Mouse (Mus musculus) liver, embryonic 15.5 days (tissue): ENCODE data around the gene Blmh. TPM values are rescaled to one million over a fixed set of nuclear protein-coding genes. Genes with fewer than 3 reads are reported as not detected.

ENCODE experiments used
- ATAC-seq: fragments of 200-750 bp; cut with Nextera tagmentation; 2 replicates; pipeline ENCODE4 v1.8.0; 2017; ENCODE audit warnings: moderate number of reproducible peaks, mild to moderate bottlenecking, moderate library complexity; ENCODE audit not compliant: insufficient read depth
- H3K27ac ChIP-seq: fragments of 300-500 bp; sonication (generic); replicated peaks from 2 replicates; pipeline ENCODE4 v1.5.1; 2015; ENCODE audit warnings: mild to moderate bottlenecking, inconsistent platforms
- H3K27me3 ChIP-seq: fragments of 300-500 bp; sonication (generic); 2 replicates; pipeline ENCODE4 v1.6.1; 2015; ENCODE audit warnings: mild to moderate bottlenecking, inconsistent platforms
- H3K36me3 ChIP-seq: fragments of 300-500 bp; sonication (generic); replicated peaks from 2 replicates; pipeline ENCODE4 v1.6.1; 2015; ENCODE audit warnings: moderate library complexity, mild to moderate bottlenecking, inconsistent platforms
- H3K4me1 ChIP-seq: fragments of 300-500 bp; sonication (generic); replicated peaks from 2 replicates; pipeline ENCODE4 v1.6.1; 2015; ENCODE audit warnings: inconsistent platforms
- H3K4me2 ChIP-seq: fragments of 300-500 bp; sonication (generic); 2 replicates; pipeline ENCODE4 v1.6.1; 2015; ENCODE audit warnings: moderate library complexity, mild to moderate bottlenecking, inconsistent platforms
- H3K4me3 ChIP-seq: fragments of 300-500 bp; sonication (generic); replicated peaks from 2 replicates; pipeline ENCODE4 v1.5.1; 2015; ENCODE audit warnings: mild to moderate bottlenecking, inconsistent platforms
- H3K9ac ChIP-seq: fragments of 300-500 bp; sonication (generic); 2 replicates; pipeline ENCODE4 v1.6.1; 2015; ENCODE audit warnings: moderate library complexity, mild to moderate bottlenecking, inconsistent platforms
- H3K9me3 ChIP-seq: fragments of 300-500 bp; sonication (generic); replicated peaks from 2 replicates; pipeline ENCODE4 v1.6.1; 2016; ENCODE audit warnings: inconsistent platforms
- WGBS: fragments of 180-500 bp; shearing (Covaris S2); methylation state at CpG from one replicate; pipeline ENCODE4 v1.1.7; 2015; ENCODE audit warnings: mixed read lengths; ENCODE audit not compliant: insufficient replicate concordance; 5-methylcytosine and 5-hydroxymethylcytosine counted together
- polyA plus RNA-seq: library from polyadenylated mRNA; unstranded; fragments of >200 nt; fragmentation: Nextera tagmentation; extraction: Ambion mirVana; gene quantifications from 2 replicates; pipeline ENCODE4 v1.2.1, GENCODE M21; 2015

Gene Blmh
- polyA plus RNA-seq, 1 experiment from 2014 or later, result 40.5 TPM

- Histone ChIP-seq H3K27me3 (no peaks in the 10 kb centered on the region), H3K4me2 (no peak overlapping the region), H3K9me3 (no peaks in the 10 kb centered on the region), H3K9ac (no peak overlapping the region), H3K4me3 (no peak overlapping the region), H3K4me1 (peaks cover 24% of the 10 kb centered on the region), H3K27ac (no peak overlapping the region), H3K36me3 (no peaks in the 10 kb centered on the region)
- no peak for ATAC-seq
- 41% methylated on average over 3 of the region's 3 CpGs for WGBS
These were observed 26.7 kb upstream of the Blmh start for GRCm38 (mm10) chr11:76897871-76898270.

- ATAC-seq, result no peak
- peaks cover 18% of the 10 kb centered on the region for H3K4me1 ChIP-seq
- no peak overlapping the region for H3K4me3 ChIP-seq
- no peaks in the 10 kb centered on the region for H3K27me3 ChIP-seq
- no peaks in the 10 kb centered on the region for H3K36me3 ChIP-seq
- no peak overlapping the region for H3K27ac ChIP-seq
- no peaks in the 10 kb centered on the region for H3K9me3 ChIP-seq
- 42% methylated on average over 3 of the region's 3 CpGs for WGBS
- no peak overlapping the region for H3K4me2 ChIP-seq
- H3K9ac ChIP-seq, result no peak overlapping the region
These were observed 25.9 kb upstream of the Blmh start for GRCm38 (mm10) chr11:76898751-76899150.

- Histone ChIP-seq H3K9me3 (no peaks in the 10 kb centered on the region), H3K9ac (no peak overlapping the region), H3K4me2 (no peak overlapping the region), H3K27ac (no peak overlapping the region), H3K4me1 (peaks cover 16% of the 10 kb centered on the region), H3K36me3 (no peaks in the 10 kb centered on the region), H3K4me3 (no peak overlapping the region), H3K27me3 (no peaks in the 10 kb centered on the region)
- ATAC-seq, result no peak
- WGBS, result 33% methylated on average over 5 of the region's 5 CpGs
These were observed 24.6 kb upstream of the Blmh start for GRCm38 (mm10) chr11:76899758-76900738.

- Histone ChIP-seq H3K4me3 (no peak within 1 kb of the TSS), H3K4me1 (peaks cover 16% of the 10 kb centered on the region), H3K9me3 (no peaks in the 10 kb centered on the region), H3K4me2 (no peak within 1 kb of the TSS), H3K27ac (no peak within 1 kb of the TSS), H3K36me3 (no peaks in the 10 kb centered on the region), H3K27me3 (no peaks in the 10 kb centered on the region), H3K9ac (no peak within 1 kb of the TSS)
- 54% methylated on average over 7 of the region's 7 CpGs for WGBS
- ATAC-seq, result no peak
These were observed 22.8 kb upstream of the Blmh start, which contains the start of gene Tmigd1 for GRCm38 (mm10) chr11:76901579-76902361. TSS of gene Tmigd1 (plus strand) at chr11:76902159.

GRCm38 (mm10) chr11:76904340-76904739, 20.3 kb upstream of the Blmh start:
- no peak overlapping the region for H3K4me2 ChIP-seq
- H3K4me3 ChIP-seq, result no peak overlapping the region
- 69% methylated on average over 2 of the region's 2 CpGs for WGBS
- no peaks in the 10 kb centered on the region for H3K36me3 ChIP-seq
- ATAC-seq, result no peak
- no peak overlapping the region for H3K9ac ChIP-seq
- no peak overlapping the region for H3K27ac ChIP-seq
- H3K9me3 ChIP-seq, result no peaks in the 10 kb centered on the region
- H3K27me3 ChIP-seq, result no peaks in the 10 kb centered on the region
- peaks cover 6% of the 10 kb centered on the region for H3K4me1 ChIP-seq

GRCm38 (mm10) chr11:76908651-76909050, 16.0 kb upstream of the Blmh start:
- ATAC-seq, result no peak
- Histone ChIP-seq H3K36me3 (no peaks in the 10 kb centered on the region), H3K27ac (no peak overlapping the region), H3K9ac (no peak overlapping the region), H3K4me1 (0 out of 2 replicates have a peak, but pooled peaks cover 5% of the 10 kb centered on the region), H3K27me3 (no peaks in the 10 kb centered on the region), H3K9me3 (no peaks in the 10 kb centered on the region), H3K4me2 (no peak overlapping the region), H3K4me3 (no peak overlapping the region)
- 71% methylated on average over 7 of the region's 7 CpGs for WGBS

- 0 out of 2 replicates have a peak, but pooled peaks cover 5% of the 10 kb centered on the region for H3K4me1 ChIP-seq
- no peaks in the 10 kb centered on the region for H3K27me3 ChIP-seq
- H3K9me3 ChIP-seq, result no peaks in the 10 kb centered on the region
- H3K36me3 ChIP-seq, result no peaks in the 10 kb centered on the region
- no peak overlapping the region for H3K9ac ChIP-seq
- H3K27ac ChIP-seq, result no peak overlapping the region
- H3K4me3 ChIP-seq, result no peak overlapping the region
- WGBS, result 40% methylated on average over 3 of the region's 3 CpGs
- no peak overlapping the region for H3K4me2 ChIP-seq
- no peak for ATAC-seq
These were observed 13.1 kb upstream of the Blmh start for GRCm38 (mm10) chr11:76911325-76912054.

- Histone ChIP-seq H3K27ac (no peak overlapping the region), H3K36me3 (no peaks in the 10 kb centered on the region), H3K4me3 (no peak overlapping the region), H3K9ac (no peak overlapping the region), H3K9me3 (no peaks in the 10 kb centered on the region), H3K4me2 (no peak overlapping the region), H3K27me3 (no peaks in the 10 kb centered on the region), H3K4me1 (0 out of 2 replicates have a peak, but pooled peaks cover 5% of the 10 kb centered on the region)
- no peak for ATAC-seq
- 49% methylated on average over 7 of the region's 7 CpGs for WGBS
These were observed 12.6 kb upstream of the Blmh start for GRCm38 (mm10) chr11:76912055-76912395.

GRCm38 (mm10) chr11:76914366-76914765, 10.2 kb upstream of the Blmh start:
- H3K9ac ChIP-seq, result no peak overlapping the region
- no peaks in the 10 kb centered on the region for H3K9me3 ChIP-seq
- ATAC-seq, result no peak
- 50% methylated on average over 7 of the region's 7 CpGs for WGBS
- H3K27me3 ChIP-seq, result no peaks in the 10 kb centered on the region
- no peak overlapping the region for H3K27ac ChIP-seq
- no peak overlapping the region for H3K4me2 ChIP-seq
- no peak overlapping the region for H3K4me3 ChIP-seq
- H3K4me1 ChIP-seq, result 0 out of 2 replicates have a peak, but pooled peaks cover 5% of the 10 kb centered on the region
- no peaks in the 10 kb centered on the region for H3K36me3 ChIP-seq

GRCm38 (mm10) chr11:76916539-76917229, 7.9 kb upstream of the Blmh start:
- Histone ChIP-seq H3K27me3 (no peaks in the 10 kb centered on the region), H3K27ac (no peak overlapping the region), H3K4me2 (no peak overlapping the region), H3K9ac (no peak overlapping the region), H3K9me3 (no peaks in the 10 kb centered on the region), H3K4me3 (no peak overlapping the region), H3K4me1 (0 out of 2 replicates have a peak, but pooled peaks cover 5% of the 10 kb centered on the region), H3K36me3 (no peaks in the 10 kb centered on the region)
- WGBS, result 24% methylated on average over 13 of the region's 13 CpGs
- ATAC-seq, result no peak
